Mouse (Mus musculus): Measurements from ENCODE around the gene Nrp2.

GRCm38 (mm10) chr1:62786255-62786654 is 83.2 kb downstream of the Nrp2 start:
- TF ChIP-seq POLR2A (IDR thresholded peaks at IDR 0.05; ENCODE audit: low read depth, low read length) (no peak), CTCF (conservative IDR thresholded peaks at IDR 0.05; ENCODE audit: insufficient read depth, insufficient read length, low read depth, low read length) (peak; percentile 70)

All from kidney, adult 2 months (tissue).